29 mouse cellular contexts compared by ENCODE assay signal in the genomic region with DNA sequence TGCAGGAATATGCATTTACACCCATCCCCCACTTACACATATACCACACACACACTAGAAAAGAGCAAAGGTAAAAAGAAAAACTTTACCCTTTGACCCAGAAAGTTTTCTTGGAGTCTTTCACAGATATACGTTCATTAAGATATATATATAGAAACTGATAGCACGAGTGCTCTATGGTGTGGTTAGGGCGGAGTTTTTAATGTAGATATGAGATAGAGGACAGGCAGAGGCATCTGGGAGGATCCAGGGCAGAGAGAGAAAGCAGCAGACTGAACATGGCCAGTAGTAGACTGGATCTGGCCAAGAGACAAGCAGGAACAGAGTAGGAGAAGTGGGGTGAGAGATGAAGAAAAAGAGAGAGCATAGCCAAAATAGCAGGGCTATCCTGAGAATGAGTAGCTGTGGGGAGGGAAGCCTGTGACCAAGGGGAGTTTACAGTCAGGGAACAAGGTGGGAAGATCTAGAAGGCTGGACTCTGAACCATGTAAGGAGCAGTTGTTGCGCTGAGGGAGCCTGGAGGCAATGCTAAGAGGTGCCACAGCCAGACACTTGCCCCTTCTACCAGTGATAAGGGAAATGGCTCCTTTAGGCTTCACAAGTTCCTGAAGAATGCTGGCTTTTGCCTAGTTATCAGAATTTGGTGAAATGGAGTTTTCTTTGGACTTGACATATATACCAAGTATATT. TPM values are rescaled to one million over a fixed set of nuclear protein-coding genes. Genes with fewer than 3 reads are reported as not detected.
A peak's percentile ranks its signal among the peaks of the same experiment; 100 is the strongest.
DNase-seq lines count a peak whose midpoint lies in the region; ATAC-seq and TF ChIP-seq lines count a peak whose summit lies in the region.
"Had no signal": no experiment of that assay in that cellular context is flagged by ENCODE, and none has a peak within 500 bp of the region (broad histone marks: within the 10 kb centered on the region; RNA-seq: fewer than 3 reads in every experiment).

No protein-coding gene starts in this region.

- ATAC-seq in intestine, embryonic 16.5 days = peak; percentile 94
- peak; percentile 94 for ATAC-seq in liver, embryonic 14.5 days (ENCODE audit: insufficient read depth)
- ATAC-seq: forebrain, embryonic 13.5 days; hindbrain, embryonic 16.5 days had no signal

- TF ChIP-seq EP300 in liver, embryonic 14.5 days (IDR thresholded peaks at IDR 0.05; ENCODE audit: low read depth) = no peak

- peak; percentile 62 for DNase-seq in c-Kit-positive CD71-positive TER-119-positive erythroid progenitor cells, embryonic 14.5 days (ENCODE audit: low spot score)
- peak in 1 of 3 experiments; percentile 41 for DNase-seq in liver, embryonic 14.5 days (ENCODE audit: low read depth in 3 of 3, low spot score in 3 of 3)
- DNase-seq in kidney, postnatal 4 days = no peak
- no peak for DNase-seq in cerebellum, postnatal 36 days
- DNase-seq in thymus, postnatal 0 days (ENCODE audit: low spot score) = no peak
- DNase-seq: adrenal gland, adult 2 months; B cell, adult 2 months; cerebellum, adult 9-10 months; gastrocnemius, adult 2 months; kidney, adult 18-20 months; left cerebral cortex, postnatal 4 days; midbrain, embryonic 14.5 days; retina, postnatal 1 day; right cerebral cortex, postnatal 4 days; thymus, postnatal 36 days had no signal

- H3K36me3 ChIP-seq in intestine, embryonic 16.5 days (ENCODE audit: control insufficient read depth, insufficient read depth, low read length) = no peaks in the 10 kb centered on the region
- no peaks in the 10 kb centered on the region for H3K36me3 ChIP-seq in liver, embryonic 14.5 days (replicated peaks; ENCODE audit: control insufficient read depth, insufficient read depth, low read depth)
- no peaks in the 10 kb centered on the region for H3K36me3 ChIP-seq in small intestine, adult 2 months (ENCODE audit: control insufficient read depth, insufficient read depth, low read length)
- H3K36me3 ChIP-seq: embryonic facial prominence, embryonic 10.5 days; G1E; hindbrain, embryonic 10.5 days; limb, embryonic 15.5 days; neural tube, embryonic 12.5 days; stomach, embryonic 15.5 days had no signal

- no peak for TF ChIP-seq CTCF in liver, embryonic 14.5 days (IDR thresholded peaks at IDR 0.05; ENCODE audit: low read depth)
- no peak for TF ChIP-seq CTCF in small intestine, adult 2 months (IDR thresholded peaks at IDR 0.05; ENCODE audit: extremely low read depth, insufficient read length, insufficient replicate concordance, low read depth, low read length)

- no peaks in the 10 kb centered on the region for H3K27me3 ChIP-seq in intestine, embryonic 16.5 days (replicated peaks; ENCODE audit: control insufficient read depth, insufficient read depth, low read length)
- no peaks in the 10 kb centered on the region for H3K27me3 ChIP-seq in liver, embryonic 14.5 days (ENCODE audit: control insufficient read depth, insufficient read depth, low read length)
- H3K27me3 ChIP-seq in small intestine, adult 2 months (ENCODE audit: control insufficient read depth, insufficient read depth, low read length) = no peaks in the 10 kb centered on the region
- H3K27me3 ChIP-seq: CH12.LX; forebrain, embryonic 13.5 days; limb, embryonic 15.5 days; neural tube, embryonic 12.5 days; stomach, embryonic 15.5 days had no signal

- TF ChIP-seq POLR2A in small intestine, adult 2 months (IDR thresholded peaks at IDR 0.05; ENCODE audit: low read depth, low read length) = no peak

- H3K9me3 ChIP-seq in intestine, embryonic 16.5 days (ENCODE audit: control insufficient read depth, low read length) = no peaks in the 10 kb centered on the region
- H3K9me3 ChIP-seq in liver, embryonic 14.5 days (ENCODE audit: control insufficient read depth, low read length) = no peaks in the 10 kb centered on the region
- H3K9me3 ChIP-seq: forebrain, embryonic 13.5 days; limb, embryonic 15.5 days; stomach, embryonic 15.5 days had no signal

- 60% methylated on average over 4 of the region's 4 CpGs for WGBS in intestine, embryonic 16.5 days
- WGBS in liver, embryonic 14.5 days (ENCODE audit: insufficient replicate concordance) = 20% methylated on average over 4 of the region's 4 CpGs
- 31% methylated on average over 4 of the region's 4 CpGs for WGBS in small intestine, adult 2 months

- peak overlapping the region; percentile 54 for H3K27ac ChIP-seq in intestine, embryonic 16.5 days (ENCODE audit: low read length)
- peak overlapping the region; percentile 40 for H3K27ac ChIP-seq in liver, embryonic 14.5 days
- peak overlapping the region; percentile 85 for H3K27ac ChIP-seq in small intestine, adult 2 months (ENCODE audit: insufficient read depth, low read depth, low read length)
- H3K27ac ChIP-seq: embryonic facial prominence, embryonic 10.5 days; forebrain, embryonic 13.5 days; gastrocnemius, adult 2 months; hindbrain, embryonic 10.5 days; limb, embryonic 15.5 days; macrophage; neural tube, embryonic 12.5 days; stomach, embryonic 15.5 days had no signal

- H3K4me1 ChIP-seq in intestine, embryonic 16.5 days (ENCODE audit: control insufficient read depth, insufficient read depth, low read length) = no peaks in the 10 kb centered on the region
- peaks cover 10 to 17% of the 10 kb centered on the region in 2 experiments for H3K4me1 ChIP-seq in liver, embryonic 14.5 days (replicated peaks; ENCODE audit: control insufficient read depth in 2 of 2, insufficient read depth in 2 of 2, low read length in 1 of 2)
- peaks cover 14% of the 10 kb centered on the region; the same call in 1 of the 2 replicates for H3K4me1 ChIP-seq in small intestine, adult 2 months (ENCODE audit: control insufficient read depth, insufficient read depth, insufficient read length, low read length)
- H3K4me1 ChIP-seq: embryonic facial prominence, embryonic 10.5 days; forebrain, embryonic 13.5 days; hindbrain, embryonic 10.5 days; limb, embryonic 15.5 days; neural tube, embryonic 12.5 days; stomach, embryonic 15.5 days had no signal

- H3K4me2 ChIP-seq in intestine, embryonic 16.5 days (ENCODE audit: low read depth, low read length) = no peak overlapping the region
- peak overlapping the region; percentile 23 for H3K4me2 ChIP-seq in liver, embryonic 14.5 days (ENCODE audit: low read depth)
- H3K4me2 ChIP-seq: forebrain, embryonic 13.5 days; heart, embryonic 11.5 days; limb, embryonic 15.5 days; neural tube, embryonic 12.5 days; stomach, embryonic 15.5 days had no signal

- no peak overlapping the region for H3K9ac ChIP-seq in intestine, embryonic 16.5 days (ENCODE audit: low read depth, low read length)
- peak overlapping the region; percentile 42; the same call in 1 of the 2 replicates for H3K9ac ChIP-seq in liver, embryonic 14.5 days (replicated peaks)
- H3K9ac ChIP-seq: forebrain, embryonic 13.5 days; limb, embryonic 15.5 days; neural tube, embryonic 12.5 days; stomach, embryonic 15.5 days had no signal

- no peak overlapping the region for H3K4me3 ChIP-seq in intestine, embryonic 16.5 days (ENCODE audit: low read length)
- no peak overlapping the region for H3K4me3 ChIP-seq in liver, embryonic 14.5 days (ENCODE audit: insufficient read depth in 1 of 2, low read depth in 2 of 2, low read length in 2 of 2)
- H3K4me3 ChIP-seq in small intestine, adult 2 months (ENCODE audit: low read depth, low read length) = no peak overlapping the region
- H3K4me3 ChIP-seq: embryonic facial prominence, embryonic 10.5 days; forebrain, embryonic 13.5 days; gastrocnemius, adult 2 months; hindbrain, embryonic 10.5 days; limb, embryonic 15.5 days; neural tube, embryonic 12.5 days; stomach, embryonic 15.5 days had no signal

RNA-seq across cellular contexts. Expression of a gene that starts 9.5 kb away (rescaled TPM):
- 10.5 and 11.3 TPM in 2 replicates for polyA plus RNA-seq in intestine, embryonic 16.5 days (2015; fragmentation: Nextera tagmentation; extraction: Ambion mirVana)
- 13.1 and 15.0 TPM in 2 replicates for polyA plus RNA-seq in liver, embryonic 14.5 days (2012; rRNA removed)
- 7.6 and 11.1 TPM in 2 replicates for polyA plus RNA-seq in liver, embryonic 14.5 days (2014; fragmentation: Nextera tagmentation; extraction: Ambion mirVana)
- 12.3 and 31.6 TPM in 2 replicates for polyA plus RNA-seq in small intestine, adult 2 months (2012; rRNA removed)
- 11.1 and 11.7 TPM in 2 replicates for polyA plus RNA-seq in thymus, postnatal 0 days (2015; fragmentation: Nextera tagmentation; extraction: Ambion mirVana)

RNA-seq across cellular contexts. Expression of a gene that starts 23.7 kb away (rescaled TPM):
- 4.3 and 4.5 TPM in 2 replicates for polyA plus RNA-seq in intestine, embryonic 16.5 days (2015; fragmentation: Nextera tagmentation; extraction: Ambion mirVana)
- not detected in 2 replicates for polyA plus RNA-seq in liver, embryonic 14.5 days (2012; rRNA removed)
- polyA plus RNA-seq in liver, embryonic 14.5 days (2014; fragmentation: Nextera tagmentation; extraction: Ambion mirVana) = 0.76 and 0.86 TPM in 2 replicates
- 99.2 and 434 TPM in 2 replicates for polyA plus RNA-seq in small intestine, adult 2 months (2012; rRNA removed)
- 1.4 and 1.7 TPM in 2 replicates for polyA plus RNA-seq in thymus, postnatal 0 days (2015; fragmentation: Nextera tagmentation; extraction: Ambion mirVana)
- polyA plus RNA-seq: adrenal gland, adult 2 months; cortical plate, adult 2 months; G1E; macrophage had no signal

RNA-seq across cellular contexts. Expression of a gene that starts 36.6 kb away (rescaled TPM):
- 1.2 and 1.6 TPM in 2 replicates for polyA plus RNA-seq in intestine, embryonic 16.5 days (2015; fragmentation: Nextera tagmentation; extraction: Ambion mirVana)
- polyA plus RNA-seq in liver, embryonic 14.5 days (2012; rRNA removed) = 0.32 and 0.33 TPM in 2 replicates
- polyA plus RNA-seq in liver, embryonic 14.5 days (2014; fragmentation: Nextera tagmentation; extraction: Ambion mirVana) = 0.05 and 0.09 TPM in 2 replicates
- polyA plus RNA-seq in small intestine, adult 2 months (2012; rRNA removed) = 6.1 and 9.9 TPM in 2 replicates
- 12.8 and 18.2 TPM in 2 replicates for polyA plus RNA-seq in thymus, postnatal 0 days (2015; fragmentation: Nextera tagmentation; extraction: Ambion mirVana)
- polyA plus RNA-seq: G1E had no signal

Comparison
In these comparisons a context has a peak if more than half of its experiments do, and no peak if none do; other contexts are left out.
1. RNA of a gene that starts 23.7 kb away (polyA plus RNA-seq): 99.2 to 434 TPM in small intestine, adult 2 months; 4.3 to 4.5 TPM in intestine, embryonic 16.5 days, 1.4 to 1.7 TPM in thymus, postnatal 0 days and 0.76 to 0.86 TPM in liver, embryonic 14.5 days; every median in the first group is over 10 times any median in the second.
2. Peak in every context shown above with its lines, with median percentiles within 50 percentile points of each other: H3K27ac ChIP-seq.